Mouse (Mus musculus) forebrain, embryonic 16.5 days (tissue): ENCODE data around the gene Nanp. TPM values are rescaled to one million over a fixed set of nuclear protein-coding genes. Genes with fewer than 3 reads are reported as not detected.

Experiments used
- ATAC-seq: fragments of 200-750 bp; cut with Nextera tagmentation; 2 replicates; pipeline ENCODE4 v1.8.0; 2017; ENCODE audit warnings: mild to moderate bottlenecking, moderate library complexity
- H3K27ac ChIP-seq: fragments of 300-500 bp; sonication (generic); 2 replicates; pipeline ENCODE4 v1.5.1; 2014; ENCODE audit warnings: low read length, control low read depth
- H3K27me3 ChIP-seq: fragments of 300-500 bp; sonication (generic); replicated peaks from 2 replicates; pipeline ENCODE4 v1.6.1; 2014; ENCODE audit warnings: low read length; ENCODE audit not compliant: control insufficient read depth, insufficient read depth
- H3K36me3 ChIP-seq: fragments of 300-500 bp; sonication (generic); 2 replicates; pipeline ENCODE4 v1.6.1; 2014; ENCODE audit not compliant: control insufficient read depth, insufficient read depth
- H3K4me1 ChIP-seq: fragments of 300-500 bp; sonication (generic); replicated peaks from 2 replicates; pipeline ENCODE4 v1.6.1; 2014; ENCODE audit warnings: low read length; ENCODE audit not compliant: control insufficient read depth, insufficient read depth
- H3K4me2 ChIP-seq: fragments of 300-500 bp; sonication (generic); 2 replicates; pipeline ENCODE4 v1.6.1; 2014; ENCODE audit warnings: mild to moderate bottlenecking, low read length, control low read depth
- H3K4me3 ChIP-seq: fragments of 300-500 bp; sonication (generic); replicated peaks from 2 replicates; pipeline ENCODE4 v1.5.1; 2014; ENCODE audit warnings: mild to moderate bottlenecking, low read length, control low read depth
- H3K9ac ChIP-seq: fragments of 300-500 bp; sonication (generic); replicated peaks from 2 replicates; pipeline ENCODE4 v1.6.1; 2014; ENCODE audit warnings: low read depth, low read length, control low read depth
- H3K9me3 ChIP-seq: fragments of 300-500 bp; sonication (generic); 2 replicates; pipeline ENCODE4 v1.6.1; 2016; ENCODE audit warnings: low read length; ENCODE audit not compliant: control insufficient read depth
- WGBS: fragments of 180-500 bp; shearing (Covaris S2); extraction: QIAGEN DNeasy Blood & Tissue Kit; methylation state at CpG from one replicate; pipeline ENCODE4 v1.1.7; 2014; 5-methylcytosine and 5-hydroxymethylcytosine counted together
- polyA plus RNA-seq: library from polyadenylated mRNA; unstranded; fragments of >200 nt; fragmentation: Nextera tagmentation; extraction: Ambion mirVana; gene quantifications from 2 replicates; pipeline ENCODE4 v1.2.1, GENCODE M21; 2015

Gene Nanp
- polyA plus RNA-seq, 1 experiment from 2014 or later, result 28.3 TPM

- Histone ChIP-seq H3K4me3 (no peak overlapping the region), H3K9me3 (no peaks in the 10 kb centered on the region), H3K4me1 (no peaks in the 10 kb centered on the region), H3K9ac (no peak overlapping the region), H3K4me2 (no peak overlapping the region), H3K36me3 (no peaks in the 10 kb centered on the region), H3K27ac (no peak overlapping the region), H3K27me3 (no peaks in the 10 kb centered on the region)
- ATAC-seq, result no peak
- WGBS, result 93% methylated on average over 10 of the region's 10 CpGs
Measured at GRCm38 (mm10) chr2:151021158-151021557, 18.0 kb downstream of the Nanp start.

- Histone ChIP-seq H3K4me1 (no peaks in the 10 kb centered on the region), H3K9me3 (no peaks in the 10 kb centered on the region), H3K27ac (no peak overlapping the region), H3K4me2 (no peak overlapping the region), H3K36me3 (no peaks in the 10 kb centered on the region), H3K9ac (no peak overlapping the region), H3K27me3 (no peaks in the 10 kb centered on the region), H3K4me3 (no peak overlapping the region)
- WGBS, result 74% methylated on average over 2 of the region's 2 CpGs
- no peak for ATAC-seq
Measured at GRCm38 (mm10) chr2:151015316-151015715, 23.9 kb downstream of the Nanp start.

- H3K27ac ChIP-seq, result no peak overlapping the region
- 65% methylated on average over 1 of the region's 1 CpGs for WGBS
- peaks cover 17% of the 10 kb centered on the region for H3K4me1 ChIP-seq
- H3K27me3 ChIP-seq, result no peaks in the 10 kb centered on the region
- H3K9ac ChIP-seq, result no peak overlapping the region
- H3K9me3 ChIP-seq, result no peaks in the 10 kb centered on the region
- ATAC-seq, result no peak
- no peaks in the 10 kb centered on the region for H3K36me3 ChIP-seq
- no peak overlapping the region for H3K4me2 ChIP-seq
- no peak overlapping the region for H3K4me3 ChIP-seq
Measured at GRCm38 (mm10) chr2:151011273-151011672, 27.9 kb downstream of the Nanp start.

- WGBS, result 85% methylated on average over 1 of the region's 1 CpGs
- peak overlapping the region; percentile 79 for H3K4me2 ChIP-seq
- ATAC-seq, result peak; percentile 53
- peak overlapping the region; percentile 86 for H3K4me3 ChIP-seq
- no peaks in the 10 kb centered on the region for H3K9me3 ChIP-seq
- H3K9ac ChIP-seq, result peak overlapping the region; percentile 88
- peaks cover 17% of the 10 kb centered on the region for H3K4me1 ChIP-seq
- H3K36me3 ChIP-seq, result no peaks in the 10 kb centered on the region
- no peak overlapping the region for H3K27ac ChIP-seq
- no peaks in the 10 kb centered on the region for H3K27me3 ChIP-seq
Measured at GRCm38 (mm10) chr2:151009515-151010085, 29.6 kb downstream of the Nanp start.

- Histone ChIP-seq H3K4me1 (peaks cover 17% of the 10 kb centered on the region), H3K9ac (peak overlapping the region; percentile 88), H3K4me2 (peak overlapping the region; percentile 79), H3K36me3 (no peaks in the 10 kb centered on the region), H3K27ac (peak overlapping the region; percentile 82), H3K9me3 (no peaks in the 10 kb centered on the region), H3K4me3 (peak overlapping the region; percentile 86), H3K27me3 (no peaks in the 10 kb centered on the region)
- ATAC-seq, result peak; percentile 96
- under 1% methylated on average over 54 of the region's 57 CpGs for WGBS
Measured at GRCm38 (mm10) chr2:151008939-151009509, 30.2 kb downstream of the Nanp start.

GRCm38 (mm10) chr2:151008517-151008932 is 30.7 kb downstream of the Nanp start:
- no peaks in the 10 kb centered on the region for H3K9me3 ChIP-seq
- peak overlapping the region; percentile 86 for H3K4me3 ChIP-seq
- peak; percentile 36 for ATAC-seq
- peak overlapping the region; percentile 88 for H3K9ac ChIP-seq
- peaks cover 17% of the 10 kb centered on the region for H3K4me1 ChIP-seq
- peak overlapping the region; percentile 79 for H3K4me2 ChIP-seq
- no peaks in the 10 kb centered on the region for H3K36me3 ChIP-seq
- peak overlapping the region; percentile 82 for H3K27ac ChIP-seq
- under 1% methylated on average over 21 of the region's 21 CpGs for WGBS
- H3K27me3 ChIP-seq, result no peaks in the 10 kb centered on the region

- ATAC-seq, result no peak
- Histone ChIP-seq H3K4me1 (peaks cover 17% of the 10 kb centered on the region), H3K4me3 (peak overlapping the region; percentile 86), H3K36me3 (no peaks in the 10 kb centered on the region), H3K27ac (no peak overlapping the region), H3K27me3 (no peaks in the 10 kb centered on the region), H3K9ac (peak overlapping the region; percentile 88), H3K9me3 (no peaks in the 10 kb centered on the region), H3K4me2 (peak overlapping the region; percentile 79)
- 25% methylated on average over 6 of the region's 6 CpGs for WGBS
Measured at GRCm38 (mm10) chr2:151008006-151008405, 31.2 kb downstream of the Nanp start.

GRCm38 (mm10) chr2:151006281-151006945 is 32.8 kb downstream of the Nanp start:
- Histone ChIP-seq H3K9me3 (no peaks in the 10 kb centered on the region), H3K4me1 (peaks cover 17% of the 10 kb centered on the region), H3K27me3 (no peaks in the 10 kb centered on the region), H3K27ac (no peak overlapping the region), H3K4me3 (no peak overlapping the region), H3K36me3 (no peaks in the 10 kb centered on the region), H3K9ac (no peak overlapping the region), H3K4me2 (no peak overlapping the region)
- 62% methylated on average over 5 of the region's 5 CpGs for WGBS
- ATAC-seq, result no peak

- no peak overlapping the region for H3K4me2 ChIP-seq
- H3K27ac ChIP-seq, result no peak overlapping the region
- H3K9me3 ChIP-seq, result no peaks in the 10 kb centered on the region
- H3K27me3 ChIP-seq, result no peaks in the 10 kb centered on the region
- no peaks in the 10 kb centered on the region for H3K36me3 ChIP-seq
- H3K4me1 ChIP-seq, result peaks cover 14% of the 10 kb centered on the region
- no peak overlapping the region for H3K4me3 ChIP-seq
- ATAC-seq, result no peak
- no peak overlapping the region for H3K9ac ChIP-seq
- WGBS, result 93% methylated on average over 10 of the region's 10 CpGs
Measured at GRCm38 (mm10) chr2:151004390-151004789, 34.8 kb downstream of the Nanp start.
